Mouse (Mus musculus): Measurements from ENCODE around the gene C1qtnf7.

The C1qtnf7 gene

DNA sequence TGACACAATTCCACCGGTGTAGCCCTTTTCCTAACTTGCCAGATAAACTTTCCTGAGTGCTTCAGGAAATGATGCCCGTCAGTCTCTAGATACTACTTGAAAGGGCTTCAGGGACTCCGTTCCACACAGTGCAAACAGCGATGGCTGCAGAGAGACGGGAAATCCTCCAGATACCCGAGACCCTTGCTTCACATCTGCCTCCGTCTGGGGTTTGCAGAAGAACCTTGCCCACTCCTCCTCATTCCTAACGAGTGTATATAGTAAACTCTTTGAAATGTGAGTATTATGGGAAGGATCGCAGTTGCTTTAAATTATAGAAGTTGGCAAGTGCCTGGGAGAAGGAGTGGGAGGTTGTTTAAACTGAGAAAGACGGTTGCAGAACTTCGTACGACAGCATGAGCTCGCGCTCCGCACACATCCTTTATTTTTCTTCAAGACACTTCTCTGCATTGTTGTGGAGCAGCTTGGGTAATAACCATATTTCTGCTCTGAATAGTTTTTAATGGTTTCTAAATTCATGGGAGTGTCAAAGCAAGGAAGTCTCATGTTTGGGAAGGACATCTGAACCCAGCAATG lies at the start of gene C1qtnf7:
Gene C1qtnf7, plus strand, starts transcription at position 138 of the 576 bp plus-strand sequence.
- no peak for DNase-seq

- no peak for DNase-seq
Measured at GRCm38 (mm10) chr5:43466762-43467161, 48.6 kb upstream of the C1qtnf7 start.

DNA sequence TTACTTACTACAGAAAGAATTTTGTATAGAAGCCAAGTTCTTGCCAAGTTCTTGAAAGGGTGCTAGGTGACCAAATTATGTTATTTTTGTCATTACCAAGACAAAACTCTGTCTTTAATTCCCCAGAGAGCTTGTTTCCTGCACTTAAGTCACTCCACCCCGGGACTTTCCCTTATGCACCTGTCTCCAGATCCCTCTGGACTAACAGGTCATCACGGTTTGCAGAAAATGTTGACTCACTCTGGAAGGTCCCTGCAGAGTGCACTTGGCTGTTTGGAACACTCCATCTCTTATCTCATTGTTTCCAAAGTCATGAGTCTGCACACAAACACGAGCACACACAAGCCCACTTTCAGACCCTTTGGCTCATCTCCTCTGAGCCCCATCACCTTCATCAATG lies 48.1 kb upstream of the C1qtnf7 start:
- DNase-seq, result no peak

GRCm38 (mm10) chr5:43468937-43469336 lies 46.4 kb upstream of the C1qtnf7 start:
- no peak for DNase-seq

DNA sequence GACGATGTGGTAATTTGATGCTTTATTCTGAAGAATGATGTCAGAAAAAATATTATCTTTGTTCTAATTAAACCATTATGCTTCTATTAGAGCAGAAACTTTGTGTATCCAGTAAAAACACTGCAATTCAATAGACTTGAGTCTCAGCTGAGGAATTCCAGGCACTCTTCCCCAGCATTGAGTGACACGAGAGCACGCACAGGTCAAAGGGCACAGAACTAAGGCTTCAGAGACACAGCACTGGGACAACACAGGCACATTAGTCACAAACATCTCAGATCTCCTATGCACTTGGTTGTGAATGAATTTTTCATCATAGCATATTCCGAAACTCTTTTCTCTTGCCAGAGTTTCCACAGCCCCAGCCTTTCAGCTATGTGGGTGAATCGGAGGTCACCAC lies 37.4 kb upstream of the C1qtnf7 start:
- no peak for DNase-seq

- DNase-seq, result no peak
Measured at GRCm38 (mm10) chr5:43480046-43480445, 35.3 kb upstream of the C1qtnf7 start.

- no peak for DNase-seq
Measured at GRCm38 (mm10) chr5:43480786-43481185, 34.6 kb upstream of the C1qtnf7 start.

GRCm38 (mm10) chr5:43481824-43482223 lies 33.5 kb upstream of the C1qtnf7 start:
- DNase-seq, result no peak

- DNase-seq, result peak in 1 of 2 experiments; percentile 12
Measured at GRCm38 (mm10) chr5:43501887-43502286, 13.5 kb upstream of the C1qtnf7 start.

- DNase-seq, result no peak
Measured at GRCm38 (mm10) chr5:43504243-43504786, 11.0 kb upstream of the C1qtnf7 start.

DNA sequence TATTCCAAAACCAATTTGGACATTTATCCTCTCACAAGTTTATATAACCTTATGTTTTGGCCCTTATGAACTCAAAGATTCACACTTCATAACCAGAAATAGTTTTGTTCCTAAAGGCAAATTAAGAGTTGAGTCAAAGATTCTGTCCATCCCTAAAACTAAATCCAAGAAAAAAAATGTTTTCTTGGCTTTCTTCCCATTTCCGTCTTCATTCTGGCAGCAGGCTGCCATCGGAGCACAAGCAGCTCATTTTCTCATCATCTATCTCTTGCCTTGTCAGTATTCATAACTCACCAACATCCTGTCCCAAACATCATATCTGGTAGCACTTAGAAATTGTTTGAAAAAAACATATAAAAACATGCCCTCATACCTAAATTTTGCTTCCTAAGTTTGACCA lies 6.9 kb upstream of the C1qtnf7 start:
- DNase-seq, result no peak

- DNase-seq, result no peak
Measured at GRCm38 (mm10) chr5:43508892-43509291, 6.4 kb upstream of the C1qtnf7 start.

GRCm38 (mm10) chr5:43511126-43511525 lies 4.2 kb upstream of the C1qtnf7 start:
- no peak for DNase-seq

DNA sequence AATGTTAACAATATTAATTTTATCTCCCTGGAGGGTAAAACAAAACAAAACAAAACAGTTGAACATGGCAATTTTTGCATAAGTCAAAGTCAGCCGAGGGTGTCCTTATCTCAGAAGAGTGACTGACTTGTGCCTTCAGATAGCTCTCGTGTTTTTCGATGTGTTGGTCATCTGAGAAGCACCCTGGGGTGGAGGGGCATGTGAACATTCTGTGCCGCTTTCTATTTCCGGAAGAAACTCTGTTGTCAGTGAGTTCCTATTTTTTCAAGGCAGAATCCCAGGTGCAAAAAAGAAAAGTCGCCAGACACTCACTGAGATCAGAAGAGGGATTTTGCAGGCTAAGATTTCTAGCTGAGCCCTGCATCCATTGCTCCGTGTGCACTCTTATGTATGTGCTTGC lies 1.2 kb downstream of the C1qtnf7 start:
- DNase-seq, result no peak

DNA sequence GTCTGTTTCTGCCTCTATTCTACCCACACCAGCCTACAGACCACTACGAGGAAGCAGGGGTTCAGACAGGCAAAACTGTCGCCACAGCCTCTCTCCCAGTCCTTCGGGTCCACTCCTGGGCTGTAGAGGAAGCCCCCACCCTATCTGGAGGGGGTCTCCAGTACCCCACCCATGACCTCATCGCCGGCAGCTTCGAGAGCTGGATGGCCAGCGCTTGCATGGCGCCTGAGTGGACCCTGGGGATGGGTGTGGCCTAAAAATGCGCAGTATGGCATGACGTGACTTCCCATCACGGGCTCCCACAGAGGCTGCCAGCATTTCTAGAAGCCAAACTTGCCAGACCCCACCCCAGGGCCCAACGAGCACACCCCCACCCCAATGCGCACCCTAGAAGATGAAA lies 2.0 kb downstream of the C1qtnf7 start:
- peak in 1 of 2 experiments; percentile 43 for DNase-seq

GRCm38 (mm10) chr5:43519905-43520304 lies 4.6 kb downstream of the C1qtnf7 start:
- no peak for DNase-seq

DNA sequence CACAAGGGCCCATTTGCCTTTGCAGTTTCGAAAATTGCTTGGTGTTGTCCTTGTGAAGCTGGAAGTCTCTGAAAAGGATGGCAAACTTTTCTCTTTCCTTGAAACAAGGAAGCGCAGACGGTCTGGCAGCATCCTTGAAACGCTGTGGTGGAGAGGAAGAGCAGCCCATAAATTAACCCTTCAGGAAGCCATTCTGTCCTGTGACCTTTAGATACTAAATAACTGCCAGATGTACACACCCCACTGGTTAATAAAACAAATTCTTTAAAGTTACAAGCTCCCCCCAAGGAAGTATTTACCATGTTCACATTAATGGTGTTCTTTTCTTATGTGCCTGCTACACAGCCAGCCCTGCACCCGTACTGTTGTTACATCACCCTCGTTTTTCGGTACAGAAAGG lies 6.0 kb downstream of the C1qtnf7 start:
- DNase-seq, result peak in 1 of 2 experiments; percentile 40

- DNase-seq, result no peak
Measured at GRCm38 (mm10) chr5:43522866-43523265, 7.5 kb downstream of the C1qtnf7 start.

- peak; percentile 46 to 66 for DNase-seq
Measured at GRCm38 (mm10) chr5:43526874-43527584, 11.7 kb downstream of the C1qtnf7 start.

- DNase-seq, result no peak
Measured at GRCm38 (mm10) chr5:43530186-43530585, 14.8 kb downstream of the C1qtnf7 start.

DNA sequence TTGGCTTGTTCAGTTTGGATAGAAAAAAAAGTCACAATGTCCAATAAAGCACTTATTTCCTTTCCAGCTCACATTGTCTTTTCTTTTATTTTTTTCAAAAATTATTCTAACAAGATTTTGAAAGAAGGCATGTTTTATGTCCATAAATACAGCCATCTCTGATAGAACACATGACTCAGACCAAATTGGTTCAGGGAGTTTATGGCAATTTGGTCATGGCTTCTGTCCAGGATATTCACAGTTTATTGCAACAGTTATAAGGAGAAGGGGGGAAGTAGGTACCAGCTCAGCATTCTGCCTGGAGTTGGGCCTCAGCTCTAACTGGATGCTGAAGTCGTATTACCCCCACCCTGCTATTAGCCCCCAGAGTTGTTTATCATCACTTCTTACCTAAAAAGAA lies 15.5 kb downstream of the C1qtnf7 start:
- DNase-seq, result no peak

DNA sequence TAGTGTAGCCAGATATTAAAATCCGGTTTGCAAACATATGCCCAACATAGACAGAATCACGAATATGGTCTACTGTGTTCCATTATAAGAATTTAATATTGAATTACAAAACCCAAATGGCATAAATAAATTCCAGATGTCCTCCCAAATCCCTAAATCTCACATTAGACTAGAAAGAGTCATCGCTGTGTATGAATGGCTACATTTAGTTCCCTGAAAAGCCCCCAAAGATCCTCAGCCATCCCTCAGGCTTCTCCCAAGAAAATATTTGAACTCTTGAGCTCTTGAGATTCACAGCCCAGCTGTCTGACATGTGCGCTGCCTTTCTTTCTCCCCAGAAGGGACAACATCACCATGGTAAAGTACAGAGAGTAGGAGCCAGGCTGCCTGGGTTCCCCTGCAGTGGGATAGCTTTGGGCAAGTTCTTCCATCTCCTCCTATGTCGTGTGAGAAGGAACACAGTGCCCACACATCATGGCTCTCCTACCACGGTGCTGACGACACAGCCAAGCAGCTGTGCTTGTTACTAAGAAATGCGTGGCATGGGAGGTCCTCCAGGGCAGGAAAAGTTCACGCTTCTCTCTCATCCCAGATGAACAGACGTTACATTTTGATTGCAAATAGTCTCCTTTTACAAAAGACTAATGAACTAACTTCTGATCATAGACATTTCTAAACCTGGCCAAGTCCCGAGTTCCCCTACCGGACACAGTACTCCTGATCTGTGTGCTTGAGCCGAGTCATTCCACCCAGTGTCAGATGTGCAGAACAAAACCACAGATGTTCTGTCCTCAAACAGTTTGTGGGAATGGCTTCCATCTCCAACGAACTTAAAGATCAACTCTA lies 23.2 kb downstream of the C1qtnf7 start:
- DNase-seq, result no peak

GRCm38 (mm10) chr5:43539168-43539516 lies 23.8 kb downstream of the C1qtnf7 start:
- DNase-seq, result no peak

DNA sequence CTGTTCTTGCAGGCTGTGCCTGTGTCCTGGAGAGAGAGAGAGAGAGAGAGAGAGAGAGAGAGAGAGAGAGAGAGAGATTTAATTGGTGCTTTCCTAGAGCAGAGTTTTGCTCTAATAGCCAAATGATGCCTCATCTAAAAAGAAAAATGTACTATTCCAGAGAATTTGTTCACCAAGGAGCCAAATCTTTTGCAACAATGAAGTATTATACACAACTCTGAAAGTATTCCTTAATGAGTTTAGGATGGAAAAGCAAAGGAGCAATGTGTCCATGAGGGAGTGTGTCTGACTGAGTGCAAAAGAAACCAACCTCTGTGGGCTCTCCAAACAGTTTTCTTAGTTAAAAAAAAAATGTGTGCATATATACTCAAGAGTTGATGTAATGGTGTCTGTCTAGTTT lies 24.5 kb downstream of the C1qtnf7 start:
- DNase-seq, result no peak
